Mouse (Mus musculus) intestine, postnatal 0 days (tissue): ENCODE data around the gene Gjd3. TPM values are rescaled to one million over a fixed set of nuclear protein-coding genes. Genes with fewer than 3 reads are reported as not detected.

Experiments
- ATAC-seq: fragments of 200-750 bp; cut with Nextera tagmentation; 2 replicates; pipeline ENCODE4 v1.8.0; 2017; ENCODE audit warnings: mild to moderate bottlenecking, moderate TSS enrichment, moderate library complexity
- H3K27ac ChIP-seq: fragments of 300-500 bp; sonication (generic); 2 replicates; pipeline ENCODE4 v1.5.1; 2014; ENCODE audit warnings: mild to moderate bottlenecking, low read depth, low read length, moderate library complexity
- H3K27me3 ChIP-seq: fragments of 300-500 bp; sonication (generic); replicated peaks from 2 replicates; pipeline ENCODE4 v1.6.1; 2014; ENCODE audit warnings: low read length, mixed read lengths; ENCODE audit not compliant: control insufficient read depth, insufficient read depth
- H3K36me3 ChIP-seq: fragments of 300-500 bp; sonication (generic); 2 replicates; pipeline ENCODE4 v1.6.1; 2014; ENCODE audit warnings: mild to moderate bottlenecking, moderate library complexity; ENCODE audit not compliant: control insufficient read depth, insufficient read depth
- H3K4me1 ChIP-seq: fragments of 300-500 bp; sonication (generic); replicated peaks from 2 replicates; pipeline ENCODE4 v1.6.1; 2014; ENCODE audit warnings: antibody characterized with exemption, low read length, mixed read lengths; ENCODE audit not compliant: control insufficient read depth, insufficient read depth
- H3K4me2 ChIP-seq: fragments of 300-500 bp; sonication (generic); replicated peaks from 2 replicates; pipeline ENCODE4 v1.6.1; 2014; ENCODE audit warnings: low read depth, mild to moderate bottlenecking, moderate library complexity
- H3K4me3 ChIP-seq: fragments of 300-500 bp; sonication (generic); 2 replicates; pipeline ENCODE4 v1.5.1; 2014; ENCODE audit warnings: low read depth, low read length
- H3K9ac ChIP-seq: fragments of 300-500 bp; sonication (generic); 2 replicates; pipeline ENCODE4 v1.6.1; 2014; ENCODE audit warnings: mild to moderate bottlenecking, low read depth, low read length
- H3K9me3 ChIP-seq: fragments of 300-500 bp; sonication (generic); 2 replicates; pipeline ENCODE4 v1.6.1; 2016; ENCODE audit warnings: mixed run types; ENCODE audit not compliant: control insufficient read depth
- CTCF ChIP-seq: sonication (generic); IDR thresholded peaks from 2 replicates; pipeline ENCODE4 v1.5.1; 2016; ENCODE audit warnings: low read depth, mild to moderate bottlenecking, control low read depth, antibody characterized with exemption, moderate library complexity
- WGBS: fragments of 180-500 bp; shearing (Covaris S2); extraction: QIAGEN DNeasy Blood & Tissue Kit; methylation state at CpG from one replicate; pipeline ENCODE4 v1.1.7; 2014; 5-methylcytosine and 5-hydroxymethylcytosine counted together
- polyA plus RNA-seq: library from polyadenylated mRNA; unstranded; fragments of >200 nt; fragmentation: Nextera tagmentation; extraction: Ambion mirVana; gene quantifications from 2 replicates; pipeline ENCODE4 v1.2.1, GENCODE M21; 2015

The Gjd3 gene
- polyA plus RNA-seq, 1 experiment from 2014 or later: 0.80 TPM

GRCm38 (mm10) chr11:98938701-98939083 is 44.1 kb downstream of the Gjd3 start:
- WGBS: 41% methylated on average over 7 of the region's 7 CpGs
- H3K9me3 ChIP-seq: no peaks in the 10 kb centered on the region
- no peak for ATAC-seq

GRCm38 (mm10) chr11:98937914-98938694 is 44.7 kb downstream of the Gjd3 start:
- H3K27me3 ChIP-seq: no peaks in the 10 kb centered on the region
- no peaks in the 10 kb centered on the region for H3K9me3 ChIP-seq
- TF ChIP-seq CTCF: no peak
- no peaks in the 10 kb centered on the region for H3K36me3 ChIP-seq
- peak overlapping the region; percentile 80 for H3K9ac ChIP-seq
- peaks cover 26% of the 10 kb centered on the region for H3K4me1 ChIP-seq
- peak overlapping the region; percentile 75 for H3K4me3 ChIP-seq
- peak; percentile 7; the same call in 1 of the 2 replicates for ATAC-seq
- H3K27ac ChIP-seq: peak overlapping the region; percentile 88
- 1% methylated on average over 39 of the region's 39 CpGs for WGBS
- H3K4me2 ChIP-seq: peak overlapping the region; percentile 96

More at GRCm38 (mm10) chr11:98938701-98939083, 44.1 kb downstream of the Gjd3 start:
- 0 out of 2 replicates have a peak, but pooled peaks have one; percentile 2 for TF ChIP-seq CTCF
- peak overlapping the region; percentile 96 for H3K4me2 ChIP-seq
- no peaks in the 10 kb centered on the region for H3K27me3 ChIP-seq
- no peaks in the 10 kb centered on the region for H3K36me3 ChIP-seq
- peaks cover 26% of the 10 kb centered on the region for H3K4me1 ChIP-seq
- H3K27ac ChIP-seq: no peak overlapping the region
- H3K9ac ChIP-seq: peak overlapping the region; percentile 80; the same call in 1 of the 2 replicates
- peak overlapping the region; percentile 75 for H3K4me3 ChIP-seq

- peaks cover 30% of the 10 kb centered on the region for H3K4me1 ChIP-seq
- peak overlapping the region; percentile 80 for H3K9ac ChIP-seq
- no peaks in the 10 kb centered on the region for H3K27me3 ChIP-seq
- peak overlapping the region; percentile 96 for H3K4me2 ChIP-seq
- TF ChIP-seq CTCF: no peak
- peak overlapping the region; percentile 88 for H3K27ac ChIP-seq
- H3K4me3 ChIP-seq: peak overlapping the region; percentile 75
- no peaks in the 10 kb centered on the region for H3K9me3 ChIP-seq
- no peaks in the 10 kb centered on the region for H3K36me3 ChIP-seq
- WGBS: under 1% methylated on average over 35 of the region's 38 CpGs
- ATAC-seq: peak; percentile 85
These were observed 45.4 kb downstream of the Gjd3 start for GRCm38 (mm10) chr11:98937410-98937913.

GRCm38 (mm10) chr11:98936606-98937409 is 46.0 kb downstream of the Gjd3 start:
- peak overlapping the region; percentile 96 for H3K4me2 ChIP-seq
- H3K27ac ChIP-seq: peak overlapping the region; percentile 88
- peak overlapping the region; percentile 80 for H3K9ac ChIP-seq
- peak; percentile 20 for ATAC-seq
- 3% methylated on average over 23 of the region's 23 CpGs for WGBS
- H3K36me3 ChIP-seq: no peaks in the 10 kb centered on the region
- no peaks in the 10 kb centered on the region for H3K9me3 ChIP-seq
- TF ChIP-seq CTCF: 0 out of 2 replicates have a peak, but pooled peaks have one; percentile 10
- peaks cover 32% of the 10 kb centered on the region for H3K4me1 ChIP-seq
- peak overlapping the region; percentile 75 for H3K4me3 ChIP-seq
- no peaks in the 10 kb centered on the region for H3K27me3 ChIP-seq

GRCm38 (mm10) chr11:98936170-98936569 is 46.6 kb downstream of the Gjd3 start:
- Histone ChIP-seq H3K27ac (peak overlapping the region; percentile 88), H3K4me2 (peak overlapping the region; percentile 96), H3K36me3 (no peaks in the 10 kb centered on the region), H3K27me3 (no peaks in the 10 kb centered on the region), H3K9me3 (no peaks in the 10 kb centered on the region), H3K9ac (peak overlapping the region; percentile 80), H3K4me1 (peaks cover 37% of the 10 kb centered on the region), H3K4me3 (peak overlapping the region; percentile 75)
- no peak for TF ChIP-seq CTCF
- 0 out of 2 replicates have a peak, but pooled peaks have one; percentile 6 for ATAC-seq
- 3% methylated on average over 29 of the region's 29 CpGs for WGBS

GRCm38 (mm10) chr11:98935123-98935522 is 47.7 kb downstream of the Gjd3 start:
- Histone ChIP-seq H3K9me3 (no peaks in the 10 kb centered on the region), H3K36me3 (no peaks in the 10 kb centered on the region), H3K4me1 (peaks cover 33% of the 10 kb centered on the region), H3K9ac (no peak overlapping the region), H3K27ac (peak overlapping the region; percentile 66), H3K4me2 (peak overlapping the region; percentile 18; the same call in 1 of the 2 replicates), H3K27me3 (no peaks in the 10 kb centered on the region), H3K4me3 (no peak overlapping the region)
- TF ChIP-seq CTCF: no peak; the same call in 1 of the 2 replicates
- ATAC-seq: peak; percentile 56
- whole genome bisulfite sequencing: 57% methylated on average over 3 of the region's 3 CpGs
